ENCODE assay signal across 18 mouse cellular contexts in genomic region chr5:150459801-150460200, GRCm38 (mm10). TPM values are rescaled to one million over a fixed set of nuclear protein-coding genes. Genes with fewer than 3 reads are reported as not detected.
DNase-seq lines count a peak whose midpoint lies in the region; ATAC-seq and TF ChIP-seq lines count a peak whose summit lies in the region.
"Had no signal": no experiment of that assay in that cellular context is flagged by ENCODE, and none has a peak within 500 bp of the region (broad histone marks: within the 10 kb centered on the region; RNA-seq: fewer than 3 reads in every experiment).

No protein-coding gene starts in this region.

- ATAC-seq in forebrain, postnatal 0 days = no peak
- no peak for ATAC-seq in forebrain, embryonic 15.5 days (replicated peaks)
- ATAC-seq: forebrain, embryonic 14.5 days had no signal

- no peak overlapping the region for H3K9ac ChIP-seq in forebrain, postnatal 0 days
- H3K9ac ChIP-seq in forebrain, embryonic 15.5 days (replicated peaks) = no peak overlapping the region
- no peak overlapping the region for H3K9ac ChIP-seq in liver, adult 2 months (ENCODE audit: low read depth, low read length)
- H3K9ac ChIP-seq: heart, embryonic 13.5 days; hindbrain, embryonic 12.5 days had no signal

- H3K4me1 ChIP-seq in forebrain, postnatal 0 days (ENCODE audit: insufficient read depth) = no peaks in the 10 kb centered on the region
- no peaks in the 10 kb centered on the region for H3K4me1 ChIP-seq in forebrain, embryonic 15.5 days
- no peaks in the 10 kb centered on the region; the same call in 1 of the 2 replicates for H3K4me1 ChIP-seq in liver, adult 2 months (ENCODE audit: control insufficient read depth, insufficient read depth, low read length)
- H3K4me1 ChIP-seq in E14TG2a.4 (replicated peaks; ENCODE audit: low read depth, low read length) = peaks cover 16% of the 10 kb centered on the region

- no peaks in the 10 kb centered on the region for H3K27me3 ChIP-seq in forebrain, postnatal 0 days (ENCODE audit: insufficient read depth, low read length)
- no peaks in the 10 kb centered on the region for H3K27me3 ChIP-seq in forebrain, embryonic 15.5 days
- H3K27me3 ChIP-seq in liver, adult 2 months (ENCODE audit: control insufficient read depth, insufficient read depth, low read length) = no peaks in the 10 kb centered on the region
- H3K27me3 ChIP-seq in E14TG2a.4 (ENCODE audit: insufficient read depth, low read length) = no peaks in the 10 kb centered on the region
- H3K27me3 ChIP-seq: heart, embryonic 13.5 days; hindbrain, embryonic 12.5 days had no signal

- TF ChIP-seq CTCF in forebrain, postnatal 0 days (IDR thresholded peaks at IDR 0.05; ENCODE audit: low read depth) = peak; percentile 30
- peak; percentile 46 for TF ChIP-seq CTCF in liver, adult 2 months (IDR thresholded peaks at IDR 0.05; ENCODE audit: low read depth, low read length)
- TF ChIP-seq CTCF in E14TG2a.4 (conservative IDR thresholded peaks at IDR 0.05; ENCODE audit: low read length) = peak; percentile 65

- WGBS in forebrain, postnatal 0 days = 80% methylated on average over 4 of the region's 4 CpGs
- 83% methylated on average over 4 of the region's 4 CpGs for WGBS in forebrain, embryonic 15.5 days
- WGBS in liver, adult 2 months = 88% methylated on average over 4 of the region's 4 CpGs

- TF ChIP-seq POLR2A in liver, adult 2 months (IDR thresholded peaks at IDR 0.05; ENCODE audit: extremely low read depth, insufficient read depth, low read length) = no peak

- no peaks in the 10 kb centered on the region for H3K9me3 ChIP-seq in forebrain, postnatal 0 days (ENCODE audit: low read length)
- no peaks in the 10 kb centered on the region for H3K9me3 ChIP-seq in forebrain, embryonic 15.5 days
- no peaks in the 10 kb centered on the region for H3K9me3 ChIP-seq in E14TG2a.4 (ENCODE audit: low read length)
- H3K9me3 ChIP-seq: hindbrain, embryonic 12.5 days had no signal

- H3K79me2 ChIP-seq in liver, adult 2 months (ENCODE audit: control insufficient read depth, insufficient read depth, low read length) = no peaks in the 10 kb centered on the region

- no peak overlapping the region for H3K4me3 ChIP-seq in forebrain, postnatal 0 days (ENCODE audit: low read depth, low read length)
- H3K4me3 ChIP-seq in forebrain, embryonic 15.5 days = no peak overlapping the region
- H3K4me3 ChIP-seq in liver, adult 2 months (ENCODE audit: insufficient read depth, low read depth, low read length) = no peak overlapping the region
- no peak overlapping the region for H3K4me3 ChIP-seq in E14TG2a.4 (replicated peaks; ENCODE audit: low read length)
- H3K4me3 ChIP-seq: heart, embryonic 13.5 days; hindbrain, embryonic 12.5 days had no signal

- DNase-seq in forebrain, postnatal 0 days = no peak
- no peak for DNase-seq in liver, adult 2 months (ENCODE audit: extremely low read depth, low read depth, low spot score)
- no peak for DNase-seq in liver
- DNase-seq in induced T-regulatory cell, adult 2 months (ENCODE audit: low read depth) = peak; percentile 30
- no peak for DNase-seq in spleen, postnatal 14 days (ENCODE audit: low spot score in 2 of 2)
- no peak for DNase-seq in layer of hippocampus, postnatal 14 days (ENCODE audit: low spot score in 2 of 2)
- DNase-seq: adrenal gland, postnatal 10 days; gastrocnemius, postnatal 25 days; thymus, postnatal 25 days had no signal

- no peak overlapping the region for H3K4me2 ChIP-seq in forebrain, postnatal 0 days (ENCODE audit: low read depth)
- no peak overlapping the region for H3K4me2 ChIP-seq in forebrain, embryonic 15.5 days (replicated peaks)
- H3K4me2 ChIP-seq: heart, embryonic 13.5 days; hindbrain, embryonic 12.5 days had no signal

- H3K27ac ChIP-seq in forebrain, postnatal 0 days (ENCODE audit: low read depth, low read length) = no peak overlapping the region
- no peak overlapping the region for H3K27ac ChIP-seq in forebrain, embryonic 15.5 days (replicated peaks)
- no peak overlapping the region for H3K27ac ChIP-seq in liver, adult 2 months (replicated peaks; ENCODE audit: insufficient read depth, low read depth, low read length)
- H3K27ac ChIP-seq: heart, embryonic 13.5 days; hindbrain, embryonic 12.5 days had no signal

- H3K36me3 ChIP-seq in forebrain, postnatal 0 days (ENCODE audit: insufficient read depth) = peaks cover 57% of the 10 kb centered on the region
- peaks cover 45% of the 10 kb centered on the region for H3K36me3 ChIP-seq in forebrain, embryonic 15.5 days
- no peaks in the 10 kb centered on the region for H3K36me3 ChIP-seq in liver, adult 2 months (ENCODE audit: control insufficient read depth, insufficient read depth, low read length)
- peaks cover 16% of the 10 kb centered on the region for H3K36me3 ChIP-seq in E14TG2a.4 (ENCODE audit: insufficient read depth, low read length)

RNA-seq across cellular contexts. Expression of gene Zar1l, which starts 58.2 kb away (rescaled TPM):
- total RNA-seq in forebrain, postnatal 0 days (2014; rRNA removed) = 0.43 TPM in 1 of 2 replicates, not detected in the other
- polyA plus RNA-seq in forebrain, postnatal 0 days (2015; fragmentation: Nextera tagmentation; extraction: Ambion mirVana) = not detected in 2 replicates
- polyA plus RNA-seq in forebrain, embryonic 15.5 days (2015; fragmentation: Nextera tagmentation; extraction: Ambion mirVana) = not detected in 2 replicates
- total RNA-seq in liver, adult 2 months (2014; rRNA removed) = not detected in 2 replicates
- not detected in 2 replicates for polyA plus RNA-seq in liver, adult 2 months (2012; rRNA removed)
- total RNA-seq in layer of hippocampus, postnatal 14 days (2021) = not detected
- total RNA-seq: adrenal gland, postnatal 10 days; gastrocnemius, postnatal 25 days; megakaryocyte-erythroid progenitor cell, adult 5-6 weeks had no signal
- polyA plus RNA-seq: embryonic facial prominence, embryonic 14.5 days; forebrain, embryonic 14.5 days; heart, embryonic 13.5 days; hindbrain, embryonic 12.5 days; kidney, embryonic 14.5 days; limb, embryonic 14.5 days had no signal
